Mouse (Mus musculus): ENCODE measurements around the gene Vat1. TPM values are rescaled to one million over a fixed set of nuclear protein-coding genes. Genes with fewer than 3 reads are reported as not detected.
"Not testable (repeated sequence)": the region's sequence is repeated elsewhere in the genome, so short reads cannot be mapped to it uniquely, and the experiment has no call there.

The Vat1 gene
- polyA plus RNA-seq, 1 experiment: 283 TPM

DNA sequence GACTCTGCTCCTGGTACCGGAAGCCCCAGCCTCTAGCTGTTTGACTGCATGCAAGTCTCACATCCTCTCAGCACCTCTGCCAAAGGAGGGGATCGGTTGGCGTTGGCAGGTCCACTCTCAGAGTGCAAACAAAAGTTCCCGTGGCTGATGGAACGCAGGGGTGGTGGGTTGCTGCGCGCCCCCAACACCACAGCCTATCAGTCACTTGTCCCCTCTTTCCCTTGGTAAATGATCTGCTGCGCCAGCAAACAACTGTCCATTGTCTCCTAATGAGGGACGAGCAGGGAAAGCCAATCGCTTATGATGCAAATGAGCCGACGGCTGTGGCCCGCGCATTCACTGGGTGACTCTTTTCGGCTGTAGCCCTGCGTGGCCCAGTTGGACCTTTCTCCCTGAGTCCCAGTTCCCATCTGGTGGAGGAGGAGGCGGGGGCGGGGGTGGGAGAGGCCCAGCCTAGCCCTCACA is 13.2 kb upstream of the Vat1 start:
- H3K36me3 ChIP-seq (ENCODE audit: control insufficient read depth, insufficient read depth): no peaks in the 10 kb centered on the region
- no peak for TF ChIP-seq TCF3 (IDR thresholded peaks at IDR 0.05; ENCODE audit: insufficient read length, low read depth)
- no peak for TF ChIP-seq USF1 (IDR thresholded peaks at IDR 0.05; ENCODE audit: low read depth)
- TF ChIP-seq CEBPB (IDR thresholded peaks at IDR 0.05; ENCODE audit: insufficient read depth, poor library complexity, severe bottlenecking): no peak
- no peak for TF ChIP-seq POLR2A (IDR thresholded peaks at IDR 0.05; ENCODE audit: insufficient read length, low read depth)
- TF ChIP-seq MYOG (IDR thresholded peaks at IDR 0.05; ENCODE audit: control insufficient read depth in 1 of 3, insufficient read depth in 1 of 3, insufficient read length in 2 of 3, low read depth in 2 of 3): no peak
- TF ChIP-seq REST (IDR thresholded peaks at IDR 0.05; ENCODE audit: insufficient read depth, insufficient read length): no peak
- TF ChIP-seq E2F4 (IDR thresholded peaks at IDR 0.05; ENCODE audit: insufficient read depth): no peak
- no peak for TF ChIP-seq MYOD1 (IDR thresholded peaks at IDR 0.05; ENCODE audit: control insufficient read depth in 1 of 3, insufficient read length in 2 of 3, low read depth in 2 of 3)
- no peak for TF ChIP-seq SRF (IDR thresholded peaks at IDR 0.05; ENCODE audit: control insufficient read depth, insufficient read length, low read depth)
- TF ChIP-seq MAX (IDR thresholded peaks at IDR 0.05; ENCODE audit: low read depth): no peak
- no peak for TF ChIP-seq POLR2AphosphoS2 (IDR thresholded peaks at IDR 0.05; ENCODE audit: insufficient read length, low read depth)
- no peak for TF ChIP-seq TCF12 (IDR thresholded peaks at IDR 0.05; ENCODE audit: insufficient read depth, poor library complexity, severe bottlenecking)
- H3K79me2 ChIP-seq (ENCODE audit: control insufficient read depth, insufficient read depth): no peaks in the 10 kb centered on the region
- H3K4me3 ChIP-seq: no peak overlapping the region
- no peaks in the 10 kb centered on the region for H3K27me3 ChIP-seq (ENCODE audit: control insufficient read depth, insufficient read depth, insufficient read length)
- no peak overlapping the region for H3K4me2 ChIP-seq (ENCODE audit: low read depth)
- H3ac ChIP-seq (ENCODE audit: control insufficient read depth, insufficient read length): no peak overlapping the region

DNA sequence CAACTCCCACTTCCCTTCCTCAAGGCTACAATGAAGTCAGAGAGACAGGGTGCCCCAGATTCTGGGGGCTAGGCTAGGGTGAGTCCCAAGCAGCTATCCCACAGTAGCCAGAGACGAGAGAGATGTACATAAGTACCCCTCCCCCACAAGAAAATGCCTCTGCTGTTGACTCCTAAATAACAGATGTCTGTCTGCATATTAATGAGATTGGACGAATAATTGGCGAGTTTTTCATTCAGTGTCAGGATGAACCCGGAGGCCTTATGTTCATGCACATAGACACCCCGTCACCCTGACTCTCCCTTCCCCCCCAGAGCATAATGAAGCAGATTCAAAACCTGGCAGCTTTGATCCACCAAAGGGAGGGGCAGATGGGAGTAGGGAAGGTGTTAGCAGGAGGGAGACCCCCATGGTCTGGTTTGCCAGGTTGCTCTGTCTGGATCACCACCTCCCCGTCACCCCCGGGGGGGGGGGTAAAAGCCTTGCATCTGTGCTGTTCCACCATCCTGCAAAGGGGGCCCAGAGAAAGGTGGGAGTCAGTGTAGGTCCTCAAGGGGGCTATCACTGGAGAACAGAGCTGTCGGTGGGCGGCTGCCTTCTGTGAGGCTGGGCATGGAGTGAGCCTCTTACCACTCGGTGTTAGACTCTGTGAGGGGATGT is 11.7 kb upstream of the Vat1 start:
- Histone ChIP-seq H3K79me2 (ENCODE audit: control insufficient read depth, insufficient read depth) (no peaks in the 10 kb centered on the region), H3ac (ENCODE audit: control insufficient read depth, insufficient read length) (no peak overlapping the region), H3K36me3 (ENCODE audit: control insufficient read depth, insufficient read depth) (no peaks in the 10 kb centered on the region), H3K27me3 (ENCODE audit: control insufficient read depth, insufficient read depth, insufficient read length) (no peaks in the 10 kb centered on the region), H3K4me3 (no peak overlapping the region), H3K4me2 (ENCODE audit: low read depth) (no peak overlapping the region)
- TF ChIP-seq POLR2AphosphoS2 (IDR thresholded peaks at IDR 0.05; ENCODE audit: insufficient read length, low read depth): no peak
- no peak for TF ChIP-seq E2F4 (IDR thresholded peaks at IDR 0.05; ENCODE audit: insufficient read depth)
- TF ChIP-seq MYOG (IDR thresholded peaks at IDR 0.05; ENCODE audit: control insufficient read depth in 1 of 3, insufficient read depth in 1 of 3, insufficient read length in 2 of 3, low read depth in 2 of 3): no peak
- no peak for TF ChIP-seq USF1 (IDR thresholded peaks at IDR 0.05; ENCODE audit: low read depth)
- no peak for TF ChIP-seq MAX (IDR thresholded peaks at IDR 0.05; ENCODE audit: low read depth)
- no peak for TF ChIP-seq CEBPB (IDR thresholded peaks at IDR 0.05; ENCODE audit: insufficient read depth, poor library complexity, severe bottlenecking)
- no peak for TF ChIP-seq SRF (IDR thresholded peaks at IDR 0.05; ENCODE audit: control insufficient read depth, insufficient read length, low read depth)
- no peak for TF ChIP-seq POLR2A (IDR thresholded peaks at IDR 0.05; ENCODE audit: insufficient read length, low read depth)
- TF ChIP-seq TCF3 (IDR thresholded peaks at IDR 0.05; ENCODE audit: insufficient read length, low read depth): no peak
- no peak for TF ChIP-seq REST (IDR thresholded peaks at IDR 0.05; ENCODE audit: insufficient read depth, insufficient read length)
- no peak for TF ChIP-seq TCF12 (IDR thresholded peaks at IDR 0.05; ENCODE audit: insufficient read depth, poor library complexity, severe bottlenecking)

DNA sequence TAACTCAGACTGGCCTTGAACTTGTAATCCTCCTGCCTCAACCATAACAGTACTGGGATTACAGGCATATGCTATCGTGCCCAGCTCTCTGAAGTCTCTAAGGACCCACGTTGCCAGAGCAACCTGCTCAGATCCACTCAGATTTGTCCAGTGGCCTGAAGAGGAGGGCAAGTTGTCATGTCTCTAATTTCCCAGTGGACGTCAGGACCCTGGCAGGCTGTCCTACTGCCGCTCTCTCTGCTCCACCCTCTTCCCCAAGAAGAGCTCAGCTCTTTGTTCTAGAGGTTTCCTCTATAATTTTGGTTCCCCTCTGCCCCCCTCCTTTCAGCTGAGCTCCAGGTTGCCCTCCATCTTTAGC is 11.1 kb upstream of the Vat1 start:
- Histone ChIP-seq H3K27me3 (ENCODE audit: control insufficient read depth, insufficient read depth, insufficient read length) (no peaks in the 10 kb centered on the region), H3K4me3 (no peak overlapping the region), H3K36me3 (ENCODE audit: control insufficient read depth, insufficient read depth) (no peaks in the 10 kb centered on the region), H3K4me2 (ENCODE audit: low read depth) (no peak overlapping the region), H3ac (ENCODE audit: control insufficient read depth, insufficient read length) (no peak overlapping the region), H3K79me2 (ENCODE audit: control insufficient read depth, insufficient read depth) (no peaks in the 10 kb centered on the region)
- TF ChIP-seq MYOG (IDR thresholded peaks at IDR 0.05; ENCODE audit: control insufficient read depth in 1 of 3, insufficient read depth in 1 of 3, insufficient read length in 2 of 3, low read depth in 2 of 3): no peak
- TF ChIP-seq USF1 (IDR thresholded peaks at IDR 0.05; ENCODE audit: low read depth): no peak
- TF ChIP-seq CEBPB (IDR thresholded peaks at IDR 0.05; ENCODE audit: insufficient read depth, poor library complexity, severe bottlenecking): no peak

DNA sequence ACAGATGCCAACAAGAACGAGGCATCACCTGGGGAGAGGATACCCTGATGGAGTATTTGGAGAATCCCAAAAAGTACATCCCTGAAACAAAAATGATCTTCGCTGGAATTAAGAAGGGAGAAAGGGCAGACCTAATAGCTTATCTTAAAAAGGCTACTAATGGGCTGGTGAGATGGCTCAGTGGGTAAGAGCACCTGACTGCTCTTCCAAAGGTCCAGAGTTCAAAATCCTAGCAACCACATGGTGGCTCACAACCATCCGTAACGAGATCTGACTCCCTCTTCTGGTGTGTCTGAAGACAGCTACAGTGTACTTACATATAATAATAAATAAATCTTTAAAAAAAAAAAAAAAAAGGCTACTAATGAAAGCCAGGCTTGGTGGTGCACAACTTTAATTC is 10.3 kb upstream of the Vat1 start:
- not testable (repeated sequence) for H3K4me3 ChIP-seq; H3K36me3 ChIP-seq (ENCODE audit: control insufficient read depth, insufficient read depth); H3ac ChIP-seq (ENCODE audit: control insufficient read depth, insufficient read length); H3K4me2 ChIP-seq (ENCODE audit: low read depth); H3K79me2 ChIP-seq (ENCODE audit: control insufficient read depth, insufficient read depth); H3K27me3 ChIP-seq (ENCODE audit: control insufficient read depth, insufficient read depth, insufficient read length)

DNA sequence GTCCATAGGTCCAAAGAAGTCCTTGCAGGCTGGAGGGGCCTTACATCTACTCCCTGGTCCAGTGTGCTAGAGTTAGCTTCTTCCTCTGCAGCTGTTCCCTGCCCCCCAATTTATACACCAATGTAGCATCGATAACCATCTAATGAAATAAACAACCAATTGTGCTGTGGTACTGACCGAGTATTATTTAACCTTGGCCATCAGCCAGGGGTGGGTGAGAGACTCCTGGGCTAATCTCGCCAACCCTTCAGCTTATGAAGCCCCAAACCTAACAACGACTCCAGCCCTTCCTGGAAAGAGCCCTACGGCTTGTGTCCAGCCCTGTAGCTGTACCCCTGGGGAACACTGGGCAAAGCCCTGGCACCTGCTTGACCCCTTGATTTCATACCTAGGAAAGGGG is 8.3 kb upstream of the Vat1 start:
- Histone ChIP-seq H3ac (ENCODE audit: control insufficient read depth, insufficient read length) (no peak overlapping the region), H3K27me3 (ENCODE audit: control insufficient read depth, insufficient read depth, insufficient read length) (no peaks in the 10 kb centered on the region), H3K36me3 (ENCODE audit: control insufficient read depth, insufficient read depth) (no peaks in the 10 kb centered on the region), H3K4me3 (no peak overlapping the region), H3K79me2 (ENCODE audit: control insufficient read depth, insufficient read depth) (no peaks in the 10 kb centered on the region), H3K4me2 (ENCODE audit: low read depth) (no peak overlapping the region)
- TF ChIP-seq POLR2A (IDR thresholded peaks at IDR 0.05; ENCODE audit: insufficient read length, low read depth) (no peak), USF1 (IDR thresholded peaks at IDR 0.05; ENCODE audit: low read depth) (no peak), MAX (IDR thresholded peaks at IDR 0.05; ENCODE audit: low read depth) (no peak), TCF12 (IDR thresholded peaks at IDR 0.05; ENCODE audit: insufficient read depth, poor library complexity, severe bottlenecking) (no peak)

DNA sequence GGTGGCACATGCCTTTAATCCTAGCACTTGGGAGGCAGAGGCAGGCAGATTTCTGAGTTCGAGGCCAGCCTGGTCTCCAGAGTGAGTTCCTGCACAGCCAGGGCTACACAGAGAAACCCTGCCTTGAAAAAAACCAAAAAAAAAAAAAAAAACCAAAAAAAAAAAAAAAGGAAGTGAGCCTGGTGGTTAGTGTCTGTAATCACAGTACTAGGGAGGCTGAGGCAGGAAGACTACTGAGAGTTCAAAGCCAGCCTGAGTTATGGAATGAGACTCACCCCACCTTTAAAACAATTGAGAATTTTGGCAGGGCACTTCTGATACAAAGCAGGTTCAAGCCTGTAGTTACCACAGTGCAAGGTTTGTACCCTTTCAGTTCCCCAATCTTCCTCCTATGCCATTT is 7.7 kb upstream of the Vat1 start:
- not testable (repeated sequence) for H3K4me2 ChIP-seq (ENCODE audit: low read depth); H3K36me3 ChIP-seq (ENCODE audit: control insufficient read depth, insufficient read depth); H3ac ChIP-seq (ENCODE audit: control insufficient read depth, insufficient read length); H3K79me2 ChIP-seq (ENCODE audit: control insufficient read depth, insufficient read depth); H3K4me3 ChIP-seq; H3K27me3 ChIP-seq (ENCODE audit: control insufficient read depth, insufficient read depth, insufficient read length)

Data from myocyte (in vitro differentiated cells).